Mouse (Mus musculus) ES-E14 (cell line): ENCODE data around the gene Rab5b. TPM values are rescaled to one million over a fixed set of nuclear protein-coding genes. Genes with fewer than 3 reads are reported as not detected.

Source experiments
- DNase-seq: peaks from one replicate; pipeline ENCODE4 v3.0.0-alpha.2; 2013; ENCODE audit warnings: low read depth, low spot score
- H3K27ac ChIP-seq: 2 replicates; pipeline ENCODE4 v1.5.1; 2012; ENCODE audit warnings: low read depth, mild to moderate bottlenecking, low read length, moderate library complexity, mixed read lengths; ENCODE audit not compliant: poor library complexity, insufficient read depth, severe bottlenecking
- H3K36me3 ChIP-seq: 2 replicates; pipeline ENCODE4 v1.6.1; 2012; ENCODE audit warnings: mild to moderate bottlenecking, low read length, moderate library complexity, mixed read lengths; ENCODE audit not compliant: control insufficient read depth, poor library complexity, insufficient read depth, severe bottlenecking
- H3K4me1 ChIP-seq, 2 experiments: fragments of 150-350 bp in 1 of 2; sonication (generic) in 1 of 2; 2 replicates each; pipeline ENCODE4 v1.6.1; 2012; ENCODE audit warnings: low read length in 2 of 2, mild to moderate bottlenecking in 1 of 2, mixed read lengths in 1 of 2; ENCODE audit not compliant: control insufficient read depth in 2 of 2, insufficient read depth in 2 of 2, poor library complexity in 1 of 2
- H3K4me3 ChIP-seq, 2 experiments: fragments of 150-350 bp in 1 of 2; sonication (generic) in 1 of 2; 2 replicates each; pipeline ENCODE4 v1.5.1; 2012; ENCODE audit warnings: low read length in 2 of 2, low read depth in 1 of 2, mild to moderate bottlenecking in 1 of 2, mixed read lengths in 1 of 2; ENCODE audit not compliant: insufficient read depth in 1 of 2, poor library complexity in 1 of 2, severe bottlenecking in 1 of 2
- H3K9ac ChIP-seq: 2 replicates; pipeline ENCODE4 v1.6.1; 2012; ENCODE audit warnings: low read depth, mild to moderate bottlenecking, low read length, mixed read lengths; ENCODE audit not compliant: poor library complexity, insufficient read depth, severe bottlenecking
- H3K9me3 ChIP-seq: fragments of 150-350 bp; sonication (generic); 2 replicates; pipeline ENCODE4 v1.6.1; 2012; ENCODE audit warnings: low read depth, mild to moderate bottlenecking, low read length; ENCODE audit not compliant: control insufficient read depth, insufficient read depth
- CHD2 ChIP-seq: IDR thresholded peaks from 2 replicates; pipeline ENCODE4 v1.6.1; 2014; ENCODE audit warnings: mild to moderate bottlenecking, low read depth, low read length, inconsistent platforms
- HCFC1 ChIP-seq: IDR thresholded peaks from 2 replicates; pipeline ENCODE4 v1.6.1; 2012; ENCODE audit warnings: low read length, inconsistent platforms, borderline replicate concordance; ENCODE audit not compliant: insufficient read depth
- MAFK ChIP-seq: IDR thresholded peaks from 2 replicates; pipeline ENCODE4 v1.6.1; 2014; ENCODE audit warnings: mild to moderate bottlenecking, low read depth, low read length, inconsistent platforms; ENCODE audit not compliant: insufficient read depth
- ZC3H11A ChIP-seq: IDR thresholded peaks from 2 replicates; pipeline ENCODE4 v1.6.1; 2012; ENCODE audit warnings: low read depth, mild to moderate bottlenecking, inconsistent platforms, low read length, borderline replicate concordance
- ZNF384 ChIP-seq: IDR thresholded peaks from 2 replicates; pipeline ENCODE4 v1.6.1; 2012; ENCODE audit warnings: low read depth, low read length, inconsistent platforms
- in situ Hi-C, 2 experiments: fragments of 600-800 bp; cut with MboI; formaldehyde crosslinking; loops; one replicate each; pipeline ENCODE4 v1.15.1; 2025; ENCODE audit warnings: low sequenced_read_pairs in 2 of 2, inconsistent platforms in 1 of 2; ENCODE audit not compliant: unreplicated experiment in 2 of 2
- total RNA-seq: library from RNA; depleted of rRNA; stranded (reverse); fragments of 300-350 nt; gene quantifications from 2 replicates; pipeline ENCODE4 v1.2.3, GENCODE M21; 2012

Rab5b gene
- total RNA-seq, 1 experiment: 32.8 TPM

- Histone ChIP-seq H3K9ac (no peak overlapping the region), H3K9me3 (no peaks in the 10 kb centered on the region), H3K27ac (no peak overlapping the region), H3K36me3 (no peaks in the 10 kb centered on the region), H3K4me1 (peaks cover 0 to 13% of the 10 kb centered on the region in 2 experiments; a peak in 2 of 4 replicates), H3K4me3 (no peak overlapping the region)
- no peak for DNase-seq
- TF ChIP-seq HCFC1 (no peak), MAFK (no peak), CHD2 (no peak), ZNF384 (no peak), ZC3H11A (no peak)
- in situ Hi-C loops: no loop called here
Measured at GRCm38 (mm10) chr10:128656731-128657130, 39.3 kb downstream of the Rab5b start.

- H3K9me3 ChIP-seq: no peaks in the 10 kb centered on the region
- H3K4me1 ChIP-seq: peaks cover 0 to 13% of the 10 kb centered on the region in 2 experiments; a peak in 2 of 4 replicates
- in situ Hi-C loops: no loop called here
- H3K9ac ChIP-seq: no peak overlapping the region
- no peak for DNase-seq
- no peak overlapping the region for H3K4me3 ChIP-seq
- TF ChIP-seq HCFC1 (no peak), ZNF384 (no peak), ZC3H11A (no peak), MAFK (no peak), CHD2 (no peak)
- H3K36me3 ChIP-seq: no peaks in the 10 kb centered on the region
- H3K27ac ChIP-seq: no peak overlapping the region
Measured at GRCm38 (mm10) chr10:128655254-128655653, 40.8 kb downstream of the Rab5b start.

GRCm38 (mm10) chr10:128653866-128654265 is 42.2 kb downstream of the Rab5b start:
- H3K9ac ChIP-seq: no peak overlapping the region
- no peak overlapping the region for H3K4me3 ChIP-seq
- TF ChIP-seq MAFK: no peak
- no peak for TF ChIP-seq ZC3H11A
- DNase-seq: no peak
- no peaks in the 10 kb centered on the region for H3K36me3 ChIP-seq
- H3K9me3 ChIP-seq: no peaks in the 10 kb centered on the region
- H3K27ac ChIP-seq: no peak overlapping the region
- in situ Hi-C loops: no loop called here
- peaks cover 0 to 13% of the 10 kb centered on the region in 2 experiments; a peak in 2 of 4 replicates for H3K4me1 ChIP-seq

GRCm38 (mm10) chr10:128646139-128647089 is 49.6 kb downstream of the Rab5b start:
- in situ Hi-C loops: no loop called here
- H3K9ac ChIP-seq: 0 out of 2 replicates have a peak overlapping the region, but pooled peaks have one; percentile 17
- no peak for TF ChIP-seq HCFC1
- TF ChIP-seq CHD2: no peak
- TF ChIP-seq MAFK: no peak
- DNase-seq: no peak
- no peak overlapping the region; the same call in 1 of the 2 replicates for H3K27ac ChIP-seq
- no peaks in the 10 kb centered on the region for H3K9me3 ChIP-seq
- peaks cover 1 to 17% of the 10 kb centered on the region in 2 experiments; a peak in 2 of 4 replicates for H3K4me1 ChIP-seq
- peak overlapping the region in 1 of 2 experiments; percentile 82; a peak in 2 of 4 replicates for H3K4me3 ChIP-seq
- H3K36me3 ChIP-seq: no peaks in the 10 kb centered on the region
